Mouse (Mus musculus) kidney, embryonic 16.5 days (tissue): ENCODE data around the gene Zfp423. TPM values are rescaled to one million over a fixed set of nuclear protein-coding genes. Genes with fewer than 3 reads are reported as not detected.
A peak's percentile ranks its signal among the peaks of the same experiment; 100 is the strongest.

Experiments used
- ATAC-seq: fragments of 200-750 bp; cut with Nextera tagmentation; 2 replicates; pipeline ENCODE4 v1.8.0; 2017; ENCODE audit warnings: moderate TSS enrichment; ENCODE audit not compliant: low FRiP score, low TSS enrichment
- H3K27ac ChIP-seq: fragments of 300-500 bp; sonication (generic); 2 replicates; pipeline ENCODE4 v1.5.1; 2014; ENCODE audit warnings: low read length
- H3K27me3 ChIP-seq: fragments of 300-500 bp; sonication (generic); 2 replicates; pipeline ENCODE4 v1.6.1; 2014; ENCODE audit warnings: low read length, control low read depth, mixed read lengths; ENCODE audit not compliant: insufficient read depth
- H3K36me3 ChIP-seq: fragments of 300-500 bp; sonication (generic); 2 replicates; pipeline ENCODE4 v1.6.1; 2014; ENCODE audit warnings: low read length, control low read depth, mixed read lengths; ENCODE audit not compliant: insufficient read depth
- H3K4me1 ChIP-seq: fragments of 300-500 bp; sonication (generic); 2 replicates; pipeline ENCODE4 v1.6.1; 2014; ENCODE audit warnings: low read length, control low read depth, mixed read lengths; ENCODE audit not compliant: insufficient read depth
- H3K4me2 ChIP-seq: fragments of 300-500 bp; sonication (generic); replicated peaks from 2 replicates; pipeline ENCODE4 v1.6.1; 2014; ENCODE audit warnings: low read depth, low read length
- H3K4me3 ChIP-seq: fragments of 300-500 bp; sonication (generic); 2 replicates; pipeline ENCODE4 v1.5.1; 2014; ENCODE audit warnings: mild to moderate bottlenecking, low read length
- H3K9ac ChIP-seq: fragments of 300-500 bp; sonication (generic); replicated peaks from 2 replicates; pipeline ENCODE4 v1.6.1; 2014; ENCODE audit warnings: low read length
- H3K9me3 ChIP-seq: fragments of 300-500 bp; sonication (generic); 2 replicates; pipeline ENCODE4 v1.6.1; 2016; ENCODE audit warnings: low read length, control low read depth
- WGBS: fragments of 180-500 bp; shearing (Covaris S2); extraction: QIAGEN DNeasy Blood & Tissue Kit; methylation state at CpG from one replicate; pipeline ENCODE4 v1.1.7; 2014; 5-methylcytosine and 5-hydroxymethylcytosine counted together
- polyA plus RNA-seq: library from polyadenylated mRNA; unstranded; fragments of >200 nt; fragmentation: Nextera tagmentation; extraction: Ambion mirVana; gene quantifications from 2 replicates; pipeline ENCODE4 v1.2.1, GENCODE M21; 2015

Zfp423 gene
- 9.1 and 11.4 TPM in 2 replicates for polyA plus RNA-seq

DNA sequence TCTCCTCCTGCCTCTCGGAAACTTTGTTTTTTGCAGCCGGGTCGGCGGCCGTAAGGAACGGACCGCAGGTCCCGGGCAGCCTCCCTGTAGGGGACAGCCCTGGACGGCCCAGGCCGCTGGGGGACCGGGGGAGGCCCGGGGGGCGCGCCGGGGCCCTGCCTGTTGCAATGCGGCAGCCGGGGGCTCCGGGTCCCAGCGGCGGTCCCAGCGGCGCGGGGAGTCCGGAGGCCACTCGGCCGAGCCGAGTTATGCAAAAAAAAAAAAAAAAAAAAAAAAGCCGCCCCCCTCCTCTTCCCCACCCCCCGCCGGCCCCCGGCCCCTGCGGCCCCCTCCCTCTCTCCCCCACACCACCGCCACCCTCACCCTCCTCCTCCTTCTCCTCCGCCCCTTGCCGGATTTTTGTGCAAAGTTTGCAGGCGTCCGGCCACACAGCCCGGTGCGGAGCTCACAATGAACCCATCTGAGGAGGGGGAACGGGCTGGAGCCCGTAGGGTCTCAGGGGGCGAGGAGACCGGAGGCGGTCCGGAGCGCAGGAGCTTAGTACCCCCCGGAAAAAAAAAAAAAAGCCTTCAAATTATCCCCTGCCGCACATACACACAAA, at the start of gene Zfp423:
Zfp423 (minus strand) TSS at position 276 of the 601 bp plus-strand sequence.
- peaks cover 22% of the 10 kb centered on the region for H3K27me3 ChIP-seq
- no peaks in the 10 kb centered on the region for H3K9me3 ChIP-seq
- H3K27ac ChIP-seq, result peak within 1 kb of the TSS; percentile 95
- H3K9ac ChIP-seq, result peak within 1 kb of the TSS; percentile 84
- under 1% methylated on average over 40 of the region's 48 CpGs for WGBS
- H3K4me1 ChIP-seq, result peaks cover 49% of the 10 kb centered on the region
- ATAC-seq, result 0 out of 2 replicates have a peak, but pooled peaks have one; percentile 10
- peak within 1 kb of the TSS; percentile 98 for H3K4me2 ChIP-seq
- no peaks in the 10 kb centered on the region for H3K36me3 ChIP-seq
- peak within 1 kb of the TSS; percentile 62 for H3K4me3 ChIP-seq

DNA sequence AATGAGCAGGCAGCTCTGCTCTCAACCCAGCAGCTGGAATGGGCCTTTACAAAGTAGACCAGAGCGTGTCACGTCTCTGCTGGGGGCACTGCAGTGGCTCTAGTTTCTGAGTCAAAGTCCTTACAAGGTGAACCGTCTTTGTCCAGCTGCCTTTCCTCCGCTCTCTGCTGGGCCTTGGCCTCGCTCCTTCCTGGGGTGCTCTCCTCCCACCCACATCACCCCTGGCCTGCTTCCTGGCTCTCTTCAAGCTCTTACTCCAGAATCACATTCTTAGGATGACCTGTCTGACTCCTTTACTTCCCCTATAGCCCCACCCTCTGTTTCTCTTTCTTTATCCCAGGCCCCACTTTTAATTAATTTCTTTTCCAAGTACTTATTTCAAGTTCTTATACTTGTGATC, 47.4 kb upstream of the Zfp423 start:
- WGBS, result 58% methylated on average over 5 of the region's 5 CpGs

DNA sequence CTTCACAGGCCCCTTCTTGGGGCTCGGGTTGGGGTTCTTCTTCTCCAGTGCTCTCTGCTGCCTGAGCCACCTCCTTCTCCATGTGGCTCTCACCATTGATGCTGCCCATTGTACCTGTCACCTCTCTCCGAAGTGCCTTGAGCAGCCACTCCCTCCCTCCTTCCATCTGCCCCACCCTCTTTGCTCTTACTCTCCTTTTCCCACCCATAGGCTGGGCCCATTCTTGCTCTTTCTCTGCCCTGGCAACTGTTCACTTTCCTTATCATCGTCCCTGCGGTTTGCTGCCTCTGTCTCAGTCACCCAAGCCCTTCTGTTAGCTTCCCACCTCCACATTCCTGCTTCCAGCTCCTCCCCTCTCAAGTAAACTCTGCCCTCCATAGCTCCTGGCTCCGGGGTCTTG, 25.4 kb upstream of the Zfp423 start:
- H3K27ac ChIP-seq, result no peak overlapping the region
- H3K27me3 ChIP-seq, result no peaks in the 10 kb centered on the region
- ATAC-seq, result no peak
- WGBS, result 39% methylated on average over 5 of the region's 5 CpGs
- H3K9ac ChIP-seq, result no peak overlapping the region
- H3K4me3 ChIP-seq, result no peak overlapping the region
- H3K9me3 ChIP-seq, result no peaks in the 10 kb centered on the region
- no peak overlapping the region for H3K4me2 ChIP-seq
- H3K4me1 ChIP-seq, result no peaks in the 10 kb centered on the region
- H3K36me3 ChIP-seq, result no peaks in the 10 kb centered on the region

More for the DNA sequence above, 47.4 kb upstream of the Zfp423 start:
- H3K4me2 ChIP-seq, result no peak overlapping the region
- H3K36me3 ChIP-seq, result no peaks in the 10 kb centered on the region
- no peak overlapping the region for H3K27ac ChIP-seq
- no peak overlapping the region for H3K4me3 ChIP-seq
- peaks cover 10% of the 10 kb centered on the region; the same call in 1 of the 2 replicates for H3K4me1 ChIP-seq
- no peak overlapping the region for H3K9ac ChIP-seq
- no peak for ATAC-seq
- H3K9me3 ChIP-seq, result no peaks in the 10 kb centered on the region
- no peaks in the 10 kb centered on the region for H3K27me3 ChIP-seq

DNA sequence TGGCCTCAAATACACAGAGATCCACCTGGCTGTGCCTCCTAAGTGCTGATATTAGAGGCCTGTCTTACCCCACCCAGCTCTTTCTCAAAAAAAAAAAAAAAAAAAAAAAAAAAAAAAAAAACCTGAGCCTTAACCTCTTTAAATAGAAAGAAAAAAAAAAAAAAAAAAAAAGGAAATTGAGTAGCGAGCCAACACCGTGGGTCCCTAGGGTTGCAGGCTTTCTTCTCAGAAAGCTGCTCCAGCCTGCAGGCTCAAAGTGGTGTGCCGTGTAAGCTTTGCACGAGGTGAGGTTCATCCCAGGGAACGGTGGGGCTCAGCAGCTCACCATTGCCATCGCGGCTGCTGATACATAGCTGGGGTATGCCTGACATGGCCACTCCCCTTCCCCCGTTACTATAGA, 24.6 kb upstream of the Zfp423 start:
- Histone ChIP-seq H3K27me3 (no peaks in the 10 kb centered on the region), H3K4me1 (no peaks in the 10 kb centered on the region), H3K9me3 (no peaks in the 10 kb centered on the region), H3K4me3 (no peak overlapping the region), H3K27ac (no peak overlapping the region), H3K4me2 (no peak overlapping the region), H3K36me3 (no peaks in the 10 kb centered on the region), H3K9ac (no peak overlapping the region)
- no peak for ATAC-seq
- WGBS, result 42% methylated on average over 8 of the region's 8 CpGs

DNA sequence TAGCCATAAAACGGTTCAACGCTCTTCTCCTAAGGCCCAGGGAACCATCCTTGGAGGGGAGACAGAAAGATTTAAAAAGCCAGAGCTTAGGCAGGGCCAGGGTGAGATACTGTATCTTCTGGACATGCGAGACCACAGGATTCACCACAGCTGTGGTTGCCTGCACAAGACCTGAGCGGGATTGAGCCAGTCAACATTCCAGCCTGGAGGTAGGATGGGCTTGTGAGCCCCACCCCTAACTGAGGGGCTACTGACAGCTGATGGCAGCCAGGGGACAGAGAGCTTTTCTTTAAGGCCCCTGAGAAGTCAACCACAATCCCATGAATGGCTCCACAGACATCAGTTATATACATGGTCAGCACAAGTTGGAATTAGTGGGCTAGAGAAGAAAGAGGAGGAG, 23.5 kb upstream of the Zfp423 start:
- Histone ChIP-seq H3K9me3 (no peaks in the 10 kb centered on the region), H3K36me3 (no peaks in the 10 kb centered on the region), H3K4me2 (no peak overlapping the region), H3K4me3 (no peak overlapping the region), H3K4me1 (no peaks in the 10 kb centered on the region), H3K27me3 (no peaks in the 10 kb centered on the region), H3K9ac (no peak overlapping the region), H3K27ac (no peak overlapping the region)
- WGBS, result 50% methylated on average over 4 of the region's 4 CpGs
- ATAC-seq, result no peak

DNA sequence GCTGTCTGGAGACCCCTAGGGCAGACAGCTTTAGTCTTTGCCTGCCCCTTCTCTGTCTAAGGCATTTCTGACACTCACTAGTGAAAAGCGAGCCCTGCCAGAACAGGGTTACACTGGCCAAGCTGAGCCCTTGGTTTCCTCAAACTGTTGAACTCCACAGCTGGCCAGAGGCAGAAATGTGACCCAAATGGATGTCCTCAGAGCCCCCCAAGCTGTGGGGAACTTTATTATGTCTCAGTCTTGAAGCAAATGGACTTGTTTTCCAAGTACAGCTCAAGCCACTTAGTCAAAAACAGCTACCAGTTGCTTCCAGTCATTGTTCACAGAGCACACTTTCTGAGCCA, 16.0 kb upstream of the Zfp423 start:
- 25% methylated on average over 1 of the region's 1 CpGs for WGBS
- Histone ChIP-seq H3K4me3 (no peak overlapping the region), H3K9me3 (no peaks in the 10 kb centered on the region), H3K36me3 (no peaks in the 10 kb centered on the region), H3K27me3 (no peaks in the 10 kb centered on the region; the same call in 1 of the 2 replicates), H3K27ac (peak overlapping the region; percentile 19; the same call in 1 of the 2 replicates), H3K9ac (no peak overlapping the region), H3K4me1 (peaks cover 20% of the 10 kb centered on the region), H3K4me2 (peak overlapping the region; percentile 64)
- 0 out of 2 replicates have a peak, but pooled peaks have one; percentile 50 for ATAC-seq

DNA sequence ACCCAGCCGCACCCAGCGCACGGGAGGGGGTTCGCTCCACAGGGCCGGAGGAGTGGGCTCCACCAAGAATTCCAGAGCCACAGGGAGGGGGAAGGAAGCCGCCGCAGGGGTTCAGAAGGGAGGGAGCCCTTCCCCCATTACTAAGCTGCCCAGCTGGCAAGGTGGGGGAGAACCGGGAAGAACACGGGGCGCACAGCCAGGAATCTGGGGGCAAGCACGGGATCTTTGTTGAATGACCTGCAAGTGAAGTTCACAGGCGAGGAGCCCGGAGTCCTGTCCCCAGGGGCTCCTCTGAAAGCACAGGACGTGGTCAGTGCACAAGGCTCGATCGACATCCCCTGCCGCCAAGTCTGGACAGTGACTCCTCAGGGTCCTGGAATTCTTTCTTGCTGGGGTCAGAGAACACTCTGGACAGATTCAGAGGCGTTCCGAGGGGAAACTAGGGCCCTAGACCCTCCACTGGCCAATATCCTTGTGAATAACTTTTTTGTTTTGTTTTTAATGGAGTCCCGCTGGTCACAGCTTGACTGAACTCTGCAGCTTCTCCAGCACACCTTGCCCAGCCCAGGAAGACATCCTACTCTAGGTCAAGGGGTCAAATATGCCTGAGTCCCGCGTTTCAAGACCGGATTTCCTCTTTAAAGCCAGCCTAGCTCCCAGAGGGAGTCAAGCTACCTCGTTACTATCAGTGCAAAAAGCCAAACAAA, 15.5 kb upstream of the Zfp423 start:
- H3K4me3 ChIP-seq, result peak overlapping the region; percentile 40
- H3K4me2 ChIP-seq, result peak overlapping the region; percentile 64
- 2% methylated on average over 24 of the region's 24 CpGs for WGBS
- peaks cover 20% of the 10 kb centered on the region for H3K4me1 ChIP-seq
- ATAC-seq, result peak; percentile 54; the same call in 1 of the 2 replicates
- H3K9ac ChIP-seq, result peak overlapping the region; percentile 39
- peak overlapping the region; percentile 19; the same call in 1 of the 2 replicates for H3K27ac ChIP-seq
- no peaks in the 10 kb centered on the region for H3K36me3 ChIP-seq
- H3K9me3 ChIP-seq, result no peaks in the 10 kb centered on the region
- H3K27me3 ChIP-seq, result no peaks in the 10 kb centered on the region; the same call in 1 of the 2 replicates

DNA sequence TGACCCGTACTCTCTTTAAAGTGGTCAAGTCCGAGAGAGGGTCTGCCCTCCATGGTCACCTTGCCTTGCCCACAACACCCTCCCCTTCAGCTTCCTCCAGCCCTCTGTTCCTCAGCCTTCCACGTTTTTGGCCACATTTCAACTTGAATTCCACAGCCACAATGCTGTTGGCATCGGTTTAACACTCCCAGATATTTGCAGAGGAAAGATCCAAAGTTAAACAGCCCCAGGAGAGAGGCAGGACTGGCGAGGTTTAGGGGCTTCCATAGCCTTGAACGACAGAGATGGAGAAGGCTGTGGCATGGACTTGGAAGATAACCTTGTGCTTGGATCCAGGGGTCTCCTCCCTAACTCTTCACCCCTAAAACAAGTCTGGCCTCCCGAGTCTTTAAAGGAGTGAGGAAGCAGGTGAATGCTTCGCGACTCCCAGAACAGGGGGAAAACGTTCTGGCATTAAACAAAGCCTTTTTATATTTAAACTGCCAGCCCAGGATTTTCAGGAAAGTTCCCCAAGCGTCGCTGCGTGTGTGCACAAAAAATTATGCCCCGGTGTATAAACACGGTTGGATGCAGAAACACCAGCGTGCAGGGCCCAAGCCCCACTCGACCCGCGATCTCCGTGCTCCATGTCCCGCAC, 14.8 kb upstream of the Zfp423 start:
- Histone ChIP-seq H3K9ac (peak overlapping the region; percentile 39), H3K9me3 (no peaks in the 10 kb centered on the region), H3K36me3 (no peaks in the 10 kb centered on the region), H3K4me1 (peaks cover 20% of the 10 kb centered on the region), H3K27ac (no peak overlapping the region), H3K27me3 (no peaks in the 10 kb centered on the region; the same call in 1 of the 2 replicates), H3K4me2 (peak overlapping the region; percentile 64), H3K4me3 (peak overlapping the region; percentile 40)
- no peak for ATAC-seq
- 11% methylated on average over 21 of the region's 21 CpGs for WGBS

DNA sequence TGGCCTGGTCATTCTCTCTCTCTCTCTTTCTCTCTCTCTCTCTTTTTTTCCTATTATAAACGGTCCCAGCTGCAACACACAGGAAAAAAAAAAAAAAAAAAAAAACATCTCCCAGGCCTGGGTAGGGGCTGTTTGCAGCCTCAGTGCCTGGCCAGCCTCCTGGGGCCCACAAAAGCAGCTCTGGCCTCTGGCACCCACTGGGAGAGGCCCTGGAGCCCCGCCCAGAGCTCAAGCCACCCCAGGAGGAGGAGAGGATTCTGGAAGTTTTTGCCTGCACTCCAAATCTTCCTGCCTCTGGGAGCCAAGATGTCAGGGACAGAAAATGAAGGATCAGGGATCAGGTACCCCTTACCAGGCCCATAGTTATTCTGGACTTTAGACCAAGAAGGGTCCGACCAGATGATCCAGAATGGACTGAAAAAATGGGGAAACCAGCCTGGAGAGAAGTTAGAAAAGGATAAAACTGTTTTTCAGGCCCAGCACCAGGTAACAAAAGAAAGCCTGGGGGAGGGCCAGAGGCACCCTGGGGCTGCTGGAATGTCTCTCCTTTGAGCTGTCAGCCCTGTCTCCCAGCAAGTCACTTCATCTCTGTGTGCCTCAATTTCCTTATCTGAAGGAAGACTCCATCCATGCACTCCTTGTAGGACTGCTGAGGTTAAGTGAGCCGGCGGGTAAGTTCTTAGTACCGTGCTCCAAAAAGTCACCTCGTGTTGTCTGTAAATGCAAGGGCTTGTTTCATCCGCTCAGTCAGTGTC, 8.6 kb upstream of the Zfp423 start:
- Histone ChIP-seq H3K9ac (no peak overlapping the region), H3K27me3 (peaks cover 7% of the 10 kb centered on the region), H3K27ac (no peak overlapping the region), H3K4me1 (peaks cover 9% of the 10 kb centered on the region; the same call in 1 of the 2 replicates), H3K36me3 (no peaks in the 10 kb centered on the region), H3K9me3 (no peaks in the 10 kb centered on the region), H3K4me3 (no peak overlapping the region), H3K4me2 (no peak overlapping the region)
- ATAC-seq, result no peak
- 63% methylated on average over 8 of the region's 8 CpGs for WGBS
